Mouse (Mus musculus): Measurements from ENCODE around the gene Med25.

DNA sequence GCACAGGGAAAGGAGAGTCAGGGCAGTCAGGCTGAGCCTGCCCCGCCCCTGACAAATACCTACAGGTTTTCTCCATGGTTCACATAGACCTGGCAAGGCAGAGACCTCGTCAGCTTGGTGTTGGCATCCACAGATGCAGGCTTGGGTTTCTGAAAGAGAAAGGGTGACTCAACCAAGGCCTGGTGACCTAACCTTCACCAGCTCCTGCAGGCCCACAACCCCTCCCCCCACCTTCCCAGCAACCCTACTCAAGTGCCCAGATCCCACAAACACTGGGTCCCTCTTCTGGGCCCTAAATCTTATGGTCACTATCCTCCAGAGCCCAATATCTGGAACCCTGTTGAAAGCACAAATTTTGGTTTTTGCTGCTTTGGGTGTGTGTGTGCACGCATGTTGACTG, 9.5 kb downstream of the Med25 start:
- no peak for TF ChIP-seq CTCF (IDR thresholded peaks at IDR 0.05; ENCODE audit: low read depth)
- TF ChIP-seq EP300 (IDR thresholded peaks at IDR 0.05; ENCODE audit: low read depth) = no peak

All from liver, postnatal 0 days (tissue).